Mouse (Mus musculus) myocyte (in vitro differentiated cells): ENCODE data around the gene Ankrd6.

Experiments used
- E2F4 ChIP-seq: IDR thresholded peaks from one replicate; pipeline ENCODE4 v1.6.1; 2011; ENCODE audit warnings: mild to moderate bottlenecking, control low read depth, moderate library complexity; ENCODE audit not compliant: insufficient read depth
- MYOD1 ChIP-seq, 3 experiments: IDR thresholded peaks; one replicate each; pipeline ENCODE4 v1.6.1; 2011; ENCODE audit warnings: control low read depth in 2 of 3, low read depth in 2 of 3, mild to moderate bottlenecking in 2 of 3, moderate library complexity in 1 of 3; ENCODE audit not compliant: insufficient read length in 2 of 3, control insufficient read depth in 1 of 3
- MYOG ChIP-seq, 3 experiments: IDR thresholded peaks; one replicate each; pipeline ENCODE4 v1.6.1; 2011; ENCODE audit warnings: control low read depth in 2 of 3, low read depth in 2 of 3, mild to moderate bottlenecking in 2 of 3; ENCODE audit not compliant: insufficient read length in 2 of 3, control insufficient read depth in 1 of 3, insufficient read depth in 1 of 3
- POLR2A ChIP-seq: IDR thresholded peaks from one replicate; pipeline ENCODE4 v1.6.1; 2011; ENCODE audit warnings: low read depth, mild to moderate bottlenecking, control low read depth, moderate library complexity; ENCODE audit not compliant: insufficient read length
- REST ChIP-seq: IDR thresholded peaks from one replicate; pipeline ENCODE4 v1.6.1; 2011; ENCODE audit warnings: mild to moderate bottlenecking, control low read depth, moderate library complexity; ENCODE audit not compliant: insufficient read depth, insufficient read length

- no peak for TF ChIP-seq POLR2A
- TF ChIP-seq E2F4 = no peak
- no peak for TF ChIP-seq MYOD1 (IDR thresholded peaks at IDR 0.05; ENCODE audit: control insufficient read depth in 1 of 3, insufficient read length in 2 of 3, low read depth in 2 of 3)
- no peak for TF ChIP-seq REST
- no peak for TF ChIP-seq MYOG (IDR thresholded peaks at IDR 0.05; ENCODE audit: control insufficient read depth in 1 of 3, insufficient read depth in 1 of 3, insufficient read length in 2 of 3, low read depth in 2 of 3)
These were observed 59.3 kb downstream of the Ankrd6 start for GRCm38 (mm10) chr4:32891341-32891740.
